Mouse (Mus musculus) kidney, postnatal 36 days (tissue): ENCODE data around the gene Ankrd13b.

ENCODE experiments used
- DNase-seq, 2 experiments: peaks; one replicate each; pipeline ENCODE4 v3.0.0; 2021 to 2022; ENCODE audit warnings: mixed read lengths in 2 of 2

The Ankrd13b gene

DNA sequence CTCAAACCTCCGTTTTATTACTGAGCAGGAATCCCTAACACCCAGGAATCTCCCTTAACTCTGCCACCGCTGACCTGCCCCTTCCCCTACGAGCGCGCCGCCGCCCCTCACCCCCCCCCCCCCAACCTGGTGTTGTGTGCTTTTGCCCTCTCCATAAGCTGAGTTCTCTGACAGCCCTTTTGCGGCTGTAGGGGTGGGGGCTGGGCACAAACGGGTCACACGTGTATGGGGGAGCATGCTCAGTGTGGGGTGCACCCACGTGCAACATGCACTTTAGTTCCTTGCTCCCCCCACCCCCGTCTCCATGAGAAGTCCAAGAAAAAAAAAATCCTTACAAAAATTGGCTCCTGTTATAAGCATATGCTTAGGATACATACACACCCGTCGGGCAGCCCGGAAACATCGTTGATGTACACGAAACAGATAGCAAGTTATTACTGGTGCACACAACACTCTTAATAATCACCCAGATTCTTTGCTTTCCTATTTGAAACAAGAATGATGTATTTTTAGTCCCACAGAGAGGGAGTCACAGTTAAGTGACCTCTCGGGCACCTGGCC is 2.9 kb upstream of the Ankrd13b start:
- DNase-seq = peak in 1 of 2 experiments; percentile 58

DNA sequence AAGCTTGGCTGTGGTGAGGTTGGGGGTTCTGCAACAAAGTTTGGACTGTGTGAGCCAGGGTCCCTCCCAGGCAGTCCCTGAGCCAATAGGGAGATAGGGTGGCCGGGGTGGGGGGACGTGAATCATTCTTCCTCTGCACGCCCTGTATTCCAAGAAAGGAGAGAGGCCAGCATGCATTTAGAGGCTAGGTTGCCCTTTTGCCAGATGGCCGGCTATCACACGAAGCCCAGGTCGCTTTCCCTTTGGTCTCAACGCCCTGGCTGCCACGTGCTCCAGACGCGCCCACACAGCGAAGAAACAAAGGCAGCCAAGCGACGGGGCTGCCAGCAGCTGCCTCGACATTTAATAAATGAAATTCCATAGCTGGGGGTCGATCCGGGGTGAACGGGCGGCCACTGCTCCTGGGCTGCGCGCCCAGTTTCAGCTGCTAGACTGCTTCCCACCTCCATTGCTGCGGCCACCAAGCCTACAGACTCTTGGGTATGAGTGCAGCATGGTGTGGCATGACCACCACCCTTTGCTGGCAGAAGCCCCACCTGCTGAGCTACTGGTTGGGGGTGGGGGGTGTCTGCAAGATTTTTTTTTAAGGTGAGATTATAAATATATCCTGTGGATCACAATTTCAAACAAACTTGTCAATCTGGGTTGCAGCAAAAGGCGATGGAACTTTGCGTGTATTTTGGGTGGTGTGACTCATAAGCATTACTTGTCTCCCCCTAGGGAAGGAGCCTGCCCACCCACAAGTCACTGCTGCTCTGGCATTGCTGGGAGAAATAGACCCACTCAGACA is 2.2 kb upstream of the Ankrd13b start:
- peak in 1 of 2 experiments; percentile 67 for DNase-seq

DNA sequence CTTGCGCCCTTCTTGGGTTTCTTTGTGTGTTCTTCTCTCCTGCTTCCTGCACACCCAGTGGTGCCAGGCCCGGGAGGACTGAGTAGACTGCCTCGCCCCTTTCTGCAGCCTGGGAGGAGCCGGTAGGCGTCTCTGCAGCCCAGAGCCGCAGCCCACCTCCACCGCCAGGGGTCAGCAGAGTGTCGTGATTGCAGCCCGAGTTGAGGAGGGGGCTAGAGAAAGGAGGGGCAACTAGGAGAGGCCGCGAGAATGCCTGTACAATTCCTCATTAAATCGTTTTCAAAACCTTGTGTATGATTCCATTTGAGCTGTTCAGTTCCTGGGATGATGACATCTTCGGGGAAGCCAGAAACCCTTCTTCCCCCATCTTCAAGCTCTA is 1.6 kb upstream of the Ankrd13b start:
- DNase-seq = peak; percentile 87 to 94

DNA sequence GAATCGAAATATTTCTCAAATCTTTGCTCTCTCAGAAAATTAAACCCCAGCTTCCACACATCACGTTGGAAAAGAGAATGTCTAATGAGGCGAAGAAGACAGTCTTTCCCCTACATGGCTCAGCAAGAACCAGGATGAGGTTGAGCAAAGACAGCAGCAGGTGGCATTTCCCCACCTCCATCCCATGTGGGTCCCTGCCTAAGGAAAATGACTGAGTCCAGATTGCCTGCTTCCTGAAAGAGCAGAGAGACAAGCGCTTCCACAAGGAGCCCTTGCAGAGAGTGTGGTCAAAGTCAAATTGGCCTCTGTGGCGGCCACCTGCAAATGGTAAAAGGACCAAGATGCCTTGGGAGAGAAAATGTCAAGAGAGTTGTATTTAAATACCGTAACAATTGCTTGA is 973 bp upstream of the Ankrd13b start:
- no peak for DNase-seq

DNA sequence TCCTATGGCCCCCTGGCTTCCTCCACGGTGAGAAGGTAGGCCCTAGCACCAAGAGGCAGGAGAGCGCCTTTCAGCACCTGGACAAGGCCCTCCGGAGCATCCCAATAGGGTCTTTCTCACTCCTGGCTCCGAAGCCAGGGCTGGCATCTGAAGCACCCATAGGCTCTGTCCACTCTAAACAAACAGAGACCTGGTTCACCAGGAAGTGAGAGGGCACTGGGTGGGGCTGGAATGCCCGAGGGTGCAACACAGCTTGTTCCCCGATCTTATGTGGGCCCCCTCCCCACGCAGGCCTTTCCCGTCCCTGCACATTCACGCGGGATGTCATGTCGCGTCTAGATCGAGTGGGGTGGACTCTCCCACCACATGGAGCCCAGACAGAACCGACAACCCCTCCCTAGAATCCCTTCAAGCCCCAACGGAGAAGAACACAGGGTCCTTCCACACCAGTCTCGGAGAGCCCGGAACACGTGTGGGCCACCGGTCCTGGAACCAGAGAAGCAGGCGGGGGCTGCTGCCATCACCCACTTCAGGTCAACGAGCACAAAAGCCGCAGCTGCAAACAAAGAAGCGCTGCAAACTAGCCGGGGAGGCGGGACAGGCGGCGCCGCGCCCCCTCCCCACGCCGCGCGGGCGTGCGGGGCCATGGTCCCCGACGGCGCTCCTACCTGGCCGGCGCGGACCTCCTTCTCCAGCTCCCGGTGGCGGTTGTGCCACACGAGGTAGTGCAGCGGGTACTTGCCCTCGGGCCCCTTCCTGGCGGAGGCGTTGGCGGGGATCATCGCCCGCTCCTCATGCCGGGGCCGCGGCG is 502 bp downstream of the Ankrd13b start:
- DNase-seq = no peak

DNA sequence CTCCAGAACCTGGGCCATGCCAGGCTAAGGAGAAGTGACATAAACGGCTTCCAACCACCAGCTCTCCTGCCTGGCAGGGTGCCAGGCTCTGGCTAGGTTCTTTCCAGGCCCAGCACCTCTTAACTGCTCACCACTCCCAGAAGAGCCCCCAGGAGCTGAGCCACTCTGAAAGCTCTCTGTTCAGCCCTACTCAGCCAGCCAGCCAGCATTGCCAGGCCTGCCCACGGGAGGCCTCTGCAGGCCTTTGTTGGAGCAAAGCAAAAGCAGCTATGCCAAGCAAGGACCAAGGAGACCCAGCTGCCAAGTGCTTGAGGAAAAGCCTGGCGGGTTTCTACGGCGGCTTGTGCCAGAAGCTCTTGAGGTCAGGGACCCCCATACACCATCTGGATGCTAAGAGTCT is 2.7 kb downstream of the Ankrd13b start:
- peak in 1 of 2 experiments; percentile 54 for DNase-seq

DNA sequence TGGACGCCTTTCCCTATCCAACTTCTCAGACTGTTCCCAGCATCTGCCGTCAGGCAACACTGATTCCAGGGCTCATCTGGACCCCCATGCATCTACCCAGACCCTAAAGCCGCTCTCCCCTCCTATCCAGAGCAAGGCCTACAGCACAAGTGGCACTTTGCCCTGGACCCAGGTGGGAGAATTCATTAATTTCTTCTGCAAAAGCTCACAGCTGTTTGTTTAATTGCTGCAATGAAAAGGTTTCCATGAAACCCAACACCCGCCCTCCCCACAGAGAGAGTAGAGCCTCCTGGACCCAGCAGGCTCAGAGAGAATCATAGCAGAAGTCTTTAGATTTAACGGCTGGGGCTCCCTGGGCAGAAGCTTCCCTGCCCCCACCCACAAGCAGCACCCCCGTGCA is 4.2 kb downstream of the Ankrd13b start:
- no peak for DNase-seq

DNA sequence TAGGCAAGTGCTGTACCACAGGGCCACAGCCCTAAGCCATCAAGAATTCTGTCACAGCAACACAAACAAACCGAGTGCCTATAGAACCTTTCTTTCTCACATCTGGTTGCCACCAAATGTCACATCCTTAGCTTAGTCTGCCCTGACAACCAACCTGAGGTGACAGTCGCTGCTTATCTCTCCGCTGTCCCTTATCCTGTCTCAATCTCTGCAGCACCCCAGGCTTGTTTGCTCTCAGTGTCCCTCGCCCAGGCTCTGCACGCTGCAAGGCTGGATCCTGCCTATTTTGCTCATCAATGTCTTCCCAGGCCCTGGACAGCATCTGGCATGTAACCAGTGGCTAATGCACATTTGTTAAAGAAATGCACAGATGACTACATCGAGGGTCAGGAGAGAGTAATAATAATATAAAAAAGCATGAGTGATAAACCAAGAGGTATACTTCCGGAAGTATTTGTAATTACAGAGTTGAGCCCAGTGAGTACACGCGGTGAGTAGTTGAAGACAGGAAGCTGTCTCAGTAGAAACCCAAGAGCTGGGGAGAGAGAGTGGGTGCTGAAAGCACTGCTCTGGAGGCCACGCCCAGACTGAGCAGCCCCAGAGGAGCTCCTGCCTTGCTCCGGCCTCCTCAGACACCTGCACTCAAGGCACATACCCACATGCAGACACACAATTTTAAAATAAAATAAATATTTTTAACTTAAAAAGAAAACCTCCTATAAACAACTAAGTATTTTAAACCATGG is 5.8 kb downstream of the Ankrd13b start:
- DNase-seq = no peak

DNA sequence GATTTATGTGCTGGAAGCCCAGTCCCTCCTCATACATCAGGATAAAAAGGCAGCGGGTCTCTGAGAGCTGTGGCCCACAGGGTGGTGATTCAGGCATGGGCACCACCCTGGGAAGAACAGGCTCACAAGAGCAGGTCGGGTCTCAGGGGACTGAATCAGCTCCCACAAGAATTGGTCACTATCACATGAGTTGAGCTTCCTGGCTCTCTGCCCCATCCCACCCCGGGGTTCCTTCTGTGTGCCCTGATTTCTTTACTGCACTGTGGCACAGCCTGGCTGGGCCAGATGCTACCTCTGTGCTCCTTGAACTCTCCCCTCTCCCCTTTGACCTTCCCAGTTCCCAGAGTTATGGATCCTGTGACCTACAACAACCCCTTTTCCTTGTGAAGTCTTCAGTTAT is 6.4 kb downstream of the Ankrd13b start:
- DNase-seq = no peak

DNA sequence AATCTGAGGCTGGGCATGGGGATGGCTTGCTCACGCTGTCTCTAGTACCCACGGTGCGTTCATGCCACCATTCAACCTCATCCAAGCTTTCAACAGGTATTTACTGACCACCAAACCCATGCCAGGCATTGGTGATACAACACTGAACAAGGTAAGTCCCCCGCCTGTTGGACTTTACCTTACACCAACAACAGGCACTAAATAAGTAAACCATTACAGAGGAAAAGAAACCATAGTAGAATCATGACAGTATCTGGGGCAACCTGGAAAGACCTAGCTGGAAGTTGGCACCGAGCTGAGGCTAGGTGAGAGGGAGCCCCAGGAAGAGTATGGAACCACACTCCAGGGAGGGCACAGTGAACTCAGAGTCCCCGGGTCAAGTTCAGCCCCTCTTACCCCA is 12.6 kb downstream of the Ankrd13b start:
- peak in 1 of 2 experiments; percentile 44 for DNase-seq

DNA sequence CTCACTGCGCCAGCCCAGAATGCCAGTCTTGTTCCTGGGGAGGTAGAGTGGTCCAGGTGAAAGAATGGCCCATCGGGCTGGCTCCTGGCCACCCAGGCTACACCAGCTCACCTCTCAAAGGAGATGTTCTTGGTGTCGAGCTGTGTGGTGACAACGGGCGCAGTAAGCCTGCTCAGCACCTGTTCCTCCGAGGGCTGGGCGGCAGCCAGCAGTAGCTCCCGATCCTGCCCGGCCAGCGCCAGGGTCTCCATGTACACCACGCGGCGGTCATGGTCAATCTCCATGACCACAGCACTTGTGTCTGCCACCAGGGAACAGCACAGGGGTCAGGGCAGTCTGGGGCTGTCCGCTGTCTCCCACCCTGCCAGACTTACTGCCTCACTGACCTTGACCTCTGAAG is 13.3 kb downstream of the Ankrd13b start:
- DNase-seq = no peak

DNA sequence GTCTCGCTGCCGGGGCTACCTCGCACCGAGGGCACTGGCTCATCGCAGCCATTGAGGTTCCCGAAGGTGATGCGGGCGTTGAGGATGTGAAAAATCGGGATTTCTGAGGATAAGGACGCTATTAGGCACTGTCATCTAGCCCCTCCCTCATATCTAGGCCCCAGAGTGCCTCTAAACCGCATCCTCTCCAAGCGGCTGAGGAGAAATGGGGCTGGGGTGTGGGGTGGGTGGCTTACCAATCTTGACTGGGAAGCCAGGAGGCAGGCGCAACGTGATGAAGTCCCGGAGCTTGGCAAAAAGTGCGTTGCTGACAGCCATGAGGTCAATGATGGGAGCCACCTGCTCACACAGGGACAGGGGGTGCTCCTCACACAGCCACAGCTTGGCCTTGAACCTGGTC is 16.7 kb downstream of the Ankrd13b start:
- DNase-seq = no peak

DNA sequence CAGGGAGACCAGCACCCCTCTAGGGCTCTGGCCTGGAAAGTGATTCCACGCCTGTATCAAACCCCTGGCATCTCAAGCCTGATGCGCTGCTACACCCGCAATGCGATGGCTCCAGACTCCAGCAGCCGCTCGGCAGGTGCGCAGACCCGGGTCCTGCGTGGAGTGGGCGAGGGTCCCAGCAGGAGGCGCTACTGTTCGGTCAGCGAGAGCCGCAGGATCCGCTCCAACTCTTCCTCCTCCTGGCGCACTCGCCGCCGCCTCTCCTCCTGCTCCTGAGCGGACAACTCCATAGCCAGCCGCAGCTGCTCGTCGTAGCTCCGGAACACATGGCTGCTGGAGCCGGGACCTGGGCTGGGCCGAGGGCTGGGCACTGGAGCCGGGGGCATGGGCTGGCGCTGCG is 18.1 kb downstream of the Ankrd13b start:
- no peak for DNase-seq

DNA sequence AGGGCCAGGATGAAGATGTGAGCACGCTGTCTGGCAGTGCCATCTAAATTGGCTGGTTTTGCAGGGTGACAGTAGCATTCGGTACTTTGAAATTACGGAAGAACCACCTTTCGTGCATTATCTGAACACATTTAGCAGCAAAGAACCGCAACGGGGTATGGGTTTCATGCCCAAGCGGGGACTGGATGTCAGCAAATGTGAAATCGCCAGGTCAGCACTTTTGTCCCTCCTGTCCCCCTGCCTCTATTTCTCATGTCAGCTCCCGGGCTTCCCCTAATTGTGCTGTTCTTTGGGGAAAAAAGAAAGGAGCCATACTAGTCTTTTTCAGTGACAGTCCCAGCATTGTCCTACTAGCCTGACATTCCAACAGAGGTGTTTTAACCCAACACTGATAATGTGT is 21.1 kb downstream of the Ankrd13b start:
- DNase-seq = no peak

DNA sequence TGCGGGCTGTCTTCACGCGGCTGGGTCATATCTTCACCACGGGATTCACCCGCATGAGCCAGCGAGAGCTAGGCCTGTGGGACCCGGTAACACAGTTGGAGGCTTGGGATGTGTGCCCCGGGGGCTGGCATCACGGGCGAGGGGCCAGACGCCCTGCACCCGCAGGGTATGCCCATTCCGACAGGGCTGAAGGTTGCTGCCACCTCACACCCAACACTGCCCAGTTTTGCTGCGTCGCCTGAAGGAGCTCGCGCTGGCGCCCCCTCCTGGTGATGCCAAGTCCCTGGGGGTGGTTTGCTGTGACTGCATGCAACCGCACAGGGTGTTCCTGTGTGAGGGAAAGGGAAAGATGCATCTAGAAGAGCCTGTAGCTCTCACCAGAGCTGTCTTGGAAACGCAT is 21.7 kb downstream of the Ankrd13b start:
- peak; percentile 79 to 93 for DNase-seq

DNA sequence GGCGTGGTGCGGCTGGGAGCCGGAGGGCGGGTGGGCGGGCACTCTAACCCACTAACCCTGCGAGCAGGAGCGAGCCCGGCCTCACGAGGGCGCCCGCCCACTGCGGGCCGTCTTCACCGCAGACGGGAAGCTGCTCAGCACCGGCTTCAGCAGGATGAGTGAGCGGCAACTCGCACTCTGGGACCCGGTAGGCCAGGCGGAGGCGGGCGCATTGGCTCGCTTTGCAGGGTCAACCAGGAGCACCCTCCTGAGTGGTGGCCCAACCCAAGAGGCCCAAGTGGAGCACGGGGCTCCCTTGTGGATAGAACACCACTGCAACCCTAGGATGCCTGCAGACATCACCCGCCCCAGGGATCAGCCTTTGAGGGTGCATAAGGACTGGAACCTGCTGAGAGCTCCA is 22.3 kb downstream of the Ankrd13b start:
- peak; percentile 85 to 93 for DNase-seq

DNA sequence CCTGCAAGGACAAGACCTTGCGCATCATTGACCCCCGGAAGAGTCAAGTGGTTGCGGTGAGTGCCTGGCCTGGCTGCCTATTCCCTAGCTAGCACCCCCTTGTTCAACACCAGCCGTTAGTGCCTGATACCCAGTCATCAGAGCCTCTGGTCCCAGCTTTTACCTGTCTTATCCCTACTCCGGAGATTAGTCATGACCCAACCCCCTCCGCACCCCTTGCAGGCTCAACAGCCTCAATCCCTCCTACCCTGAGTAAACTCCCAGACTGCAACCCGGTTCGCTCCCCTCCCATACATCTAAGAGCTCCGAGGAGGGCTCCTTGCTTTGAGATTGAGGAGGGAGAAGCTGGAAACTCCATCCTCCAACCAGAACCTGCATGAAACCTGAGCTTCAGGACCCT is 22.9 kb downstream of the Ankrd13b start:
- DNase-seq = no peak

DNA sequence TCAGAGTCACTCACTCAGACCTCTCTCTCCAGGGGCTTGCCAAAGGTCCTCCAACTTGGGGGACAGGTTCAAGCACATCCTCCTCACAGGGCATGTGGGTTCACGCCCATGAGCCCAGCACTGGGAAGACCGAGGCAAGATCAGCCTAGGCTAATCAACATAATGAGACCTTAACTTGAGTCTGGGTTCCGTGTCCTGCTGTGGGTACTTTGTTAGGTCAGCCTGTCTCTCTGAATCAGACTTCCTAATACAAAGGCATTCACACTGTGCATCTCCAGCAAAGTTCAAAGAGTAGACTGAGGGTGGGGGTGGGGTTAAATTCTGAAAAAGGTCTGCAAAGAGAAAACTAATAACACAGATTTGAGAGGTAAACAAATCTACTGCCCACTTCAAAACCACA is 24.4 kb downstream of the Ankrd13b start:
- DNase-seq = no peak

DNA sequence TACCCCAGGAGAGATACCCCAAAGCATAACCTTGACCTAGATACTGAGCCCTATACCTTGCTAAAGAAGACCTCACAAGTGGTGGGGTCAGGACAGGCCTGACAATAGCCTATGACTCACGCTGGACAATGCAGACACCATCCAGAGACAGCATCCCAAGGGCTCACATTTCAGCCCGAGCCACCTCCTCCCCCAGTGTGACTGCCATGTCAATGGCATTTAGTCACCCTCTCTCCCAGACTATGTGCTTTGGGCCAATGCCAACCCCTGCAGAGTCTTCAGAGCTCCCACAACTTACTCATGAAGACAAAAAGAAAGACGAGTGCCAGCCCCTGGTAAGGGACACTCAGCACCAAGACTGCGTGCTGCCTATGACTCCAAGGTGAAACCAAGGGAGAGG is 24.8 kb downstream of the Ankrd13b start:
- DNase-seq = no peak

DNA sequence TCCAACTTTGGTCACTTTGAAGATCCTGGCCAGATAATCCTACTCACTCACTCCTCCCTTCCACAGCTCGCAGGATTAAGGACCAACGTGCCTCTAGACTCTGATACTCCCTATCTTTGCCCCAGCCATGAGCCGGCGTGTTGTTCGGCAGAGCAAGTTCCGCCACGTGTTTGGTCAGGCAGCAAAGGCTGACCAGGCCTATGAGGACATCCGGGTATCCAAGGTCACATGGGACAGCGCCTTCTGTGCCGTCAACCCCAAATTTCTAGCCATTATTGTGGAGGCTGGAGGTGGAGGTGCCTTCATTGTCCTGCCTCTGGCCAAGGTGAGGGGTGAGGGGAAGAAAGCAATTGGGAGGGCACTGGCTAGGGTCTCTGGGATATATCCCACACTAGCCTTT is 25.7 kb downstream of the Ankrd13b start:
- DNase-seq = no peak

DNA sequence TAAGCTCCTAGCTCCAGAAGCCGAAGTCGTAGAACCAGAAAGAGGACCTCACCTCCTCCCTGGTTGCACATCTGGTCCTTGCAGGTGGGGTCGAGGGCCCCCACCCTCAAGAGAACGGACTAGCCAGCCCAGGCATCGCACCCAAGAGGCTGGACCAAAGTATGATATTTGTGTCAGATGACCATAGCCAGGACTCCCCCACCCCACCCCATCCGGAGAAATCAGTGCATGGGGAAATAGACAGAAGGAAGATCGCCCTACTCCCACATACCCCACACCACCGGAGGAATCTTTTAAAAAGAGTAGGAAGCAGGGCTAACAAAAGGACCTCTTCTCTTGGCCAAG is 26.4 kb downstream of the Ankrd13b start:
- no peak for DNase-seq

DNA sequence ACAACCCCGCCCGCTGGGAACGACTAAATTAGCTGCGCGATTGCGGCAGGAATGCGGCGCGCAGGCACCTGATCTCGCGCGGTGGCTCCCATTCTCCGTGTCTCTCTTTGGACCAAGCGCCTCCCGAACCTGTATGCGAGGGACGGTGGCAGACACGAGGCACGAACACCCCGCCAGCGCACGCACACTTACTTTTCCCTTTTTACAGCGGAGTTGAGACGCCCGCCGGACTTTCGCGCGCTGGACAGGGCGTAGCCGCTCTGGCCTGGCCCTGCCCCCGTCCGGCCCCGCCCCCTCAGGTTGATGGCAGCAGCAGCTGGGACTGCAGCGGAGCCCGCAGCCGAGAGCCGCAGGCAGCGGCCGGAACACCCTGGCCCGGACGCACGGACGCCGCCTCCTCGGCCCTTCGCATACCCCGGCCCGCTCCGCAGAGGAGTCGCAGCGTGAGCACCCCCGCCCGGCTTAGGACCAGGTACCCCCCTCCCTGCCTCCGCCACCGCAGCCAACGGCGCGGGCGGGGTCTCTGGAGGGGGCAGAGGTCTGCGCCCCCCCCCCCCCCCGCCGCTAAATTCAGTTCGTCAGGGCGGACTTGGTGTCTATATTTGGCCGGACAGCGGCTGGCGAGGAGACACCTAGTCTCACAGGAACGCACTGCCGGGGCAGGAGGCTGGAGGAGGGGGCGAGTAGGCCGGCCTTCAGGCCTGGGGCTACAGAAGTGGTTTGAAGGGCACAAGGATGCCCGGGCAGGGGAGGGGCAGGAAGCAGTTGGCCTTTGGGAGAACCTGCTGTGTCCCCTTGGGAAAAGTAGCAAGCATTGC is 27.0 kb downstream of the Ankrd13b start, which contains the start of gene Coro6:
Coro6 (plus strand) TSS at position 129 of the 818 bp plus-strand sequence.
- peak; percentile 87 to 96 for DNase-seq
